Mouse (Mus musculus) neural tube, embryonic 13.5 days (tissue): ENCODE measurements around the gene Lmo2. TPM values are rescaled to one million over a fixed set of nuclear protein-coding genes. Genes with fewer than 3 reads are reported as not detected.
A peak's percentile ranks its signal among the peaks of the same experiment; 100 is the strongest.

Source experiments
- ATAC-seq: fragments of 200-750 bp; cut with Nextera tagmentation; 2 replicates; pipeline ENCODE4 v1.8.0; 2017; ENCODE audit warnings: low read depth, mild to moderate bottlenecking, moderate TSS enrichment, moderate library complexity
- H3K27ac ChIP-seq: fragments of 300-500 bp; sonication (generic); replicated peaks from 2 replicates; pipeline ENCODE4 v1.5.1; 2015; ENCODE audit warnings: moderate library complexity, mild to moderate bottlenecking, inconsistent platforms
- H3K27me3 ChIP-seq: fragments of 300-500 bp; sonication (generic); 2 replicates; pipeline ENCODE4 v1.6.1; 2015; ENCODE audit warnings: mild to moderate bottlenecking, inconsistent platforms
- H3K36me3 ChIP-seq: fragments of 300-500 bp; sonication (generic); 2 replicates; pipeline ENCODE4 v1.6.1; 2015; ENCODE audit warnings: mild to moderate bottlenecking, inconsistent platforms
- H3K4me1 ChIP-seq: fragments of 300-500 bp; sonication (generic); replicated peaks from 2 replicates; pipeline ENCODE4 v1.6.1; 2015; ENCODE audit warnings: inconsistent platforms
- H3K4me2 ChIP-seq: fragments of 300-500 bp; sonication (generic); 2 replicates; pipeline ENCODE4 v1.6.1; 2015; ENCODE audit warnings: inconsistent platforms, mild to moderate bottlenecking, moderate library complexity
- H3K4me3 ChIP-seq: fragments of 300-500 bp; sonication (generic); 2 replicates; pipeline ENCODE4 v1.5.1; 2015; ENCODE audit warnings: mild to moderate bottlenecking, inconsistent platforms
- H3K9ac ChIP-seq: fragments of 300-500 bp; sonication (generic); 2 replicates; pipeline ENCODE4 v1.6.1; 2015; ENCODE audit warnings: moderate library complexity, mild to moderate bottlenecking, inconsistent platforms
- H3K9me3 ChIP-seq: fragments of 300-500 bp; sonication (generic); 2 replicates; pipeline ENCODE4 v1.6.1; 2016; ENCODE audit warnings: inconsistent platforms
- WGBS: fragments of 180-500 bp; shearing (Covaris S2); methylation state at CpG from one replicate; pipeline ENCODE4 v1.1.7; 2015; 5-methylcytosine and 5-hydroxymethylcytosine counted together
- polyA plus RNA-seq: library from polyadenylated mRNA; unstranded; fragments of >200 nt; fragmentation: Nextera tagmentation; extraction: Ambion mirVana; gene quantifications from 2 replicates; pipeline ENCODE4 v1.2.1, GENCODE M21; 2015

Gene Lmo2
- polyA plus RNA-seq, 1 experiment from 2014 or later, result 59.2 TPM

- Histone ChIP-seq H3K4me2 (no peak overlapping the region), H3K9me3 (no peaks in the 10 kb centered on the region), H3K27ac (peak overlapping the region; percentile 79), H3K27me3 (no peaks in the 10 kb centered on the region), H3K9ac (no peak overlapping the region), H3K4me1 (peaks cover 58% of the 10 kb centered on the region), H3K4me3 (no peak overlapping the region), H3K36me3 (no peaks in the 10 kb centered on the region)
- 64% methylated on average over 7 of the region's 7 CpGs for WGBS
- no peak for ATAC-seq
Measured at GRCm38 (mm10) chr2:103931511-103931911, 26.3 kb upstream of the Lmo2 start.

- no peaks in the 10 kb centered on the region for H3K9me3 ChIP-seq
- H3K27me3 ChIP-seq, result no peaks in the 10 kb centered on the region
- 58% methylated on average over 2 of the region's 2 CpGs for WGBS
- H3K4me1 ChIP-seq, result peaks cover 59% of the 10 kb centered on the region
- no peaks in the 10 kb centered on the region for H3K36me3 ChIP-seq
- H3K27ac ChIP-seq, result no peak overlapping the region
- ATAC-seq, result no peak
- H3K4me3 ChIP-seq, result no peak overlapping the region
- no peak overlapping the region for H3K4me2 ChIP-seq
- no peak overlapping the region for H3K9ac ChIP-seq
Measured at GRCm38 (mm10) chr2:103932025-103932424, 25.8 kb upstream of the Lmo2 start.

GRCm38 (mm10) chr2:103932480-103932879 is 25.3 kb upstream of the Lmo2 start:
- H3K4me3 ChIP-seq, result no peak overlapping the region
- 76% methylated on average over 9 of the region's 9 CpGs for WGBS
- H3K27me3 ChIP-seq, result no peaks in the 10 kb centered on the region
- ATAC-seq, result no peak
- H3K36me3 ChIP-seq, result no peaks in the 10 kb centered on the region
- peaks cover 55% of the 10 kb centered on the region for H3K4me1 ChIP-seq
- H3K9me3 ChIP-seq, result no peaks in the 10 kb centered on the region
- no peak overlapping the region for H3K4me2 ChIP-seq
- no peak overlapping the region for H3K9ac ChIP-seq
- H3K27ac ChIP-seq, result no peak overlapping the region

- no peak for ATAC-seq
- 46% methylated on average over 7 of the region's 7 CpGs for WGBS
- Histone ChIP-seq H3K9me3 (no peaks in the 10 kb centered on the region), H3K27me3 (no peaks in the 10 kb centered on the region), H3K4me3 (no peak overlapping the region), H3K4me1 (peaks cover 38% of the 10 kb centered on the region), H3K9ac (no peak overlapping the region), H3K27ac (no peak overlapping the region), H3K4me2 (no peak overlapping the region), H3K36me3 (no peaks in the 10 kb centered on the region)
Measured at GRCm38 (mm10) chr2:103934270-103934669, 23.5 kb upstream of the Lmo2 start.

GRCm38 (mm10) chr2:103934670-103935069 is 23.1 kb upstream of the Lmo2 start:
- WGBS, result 85% methylated on average over 3 of the region's 3 CpGs
- H3K9ac ChIP-seq, result no peak overlapping the region
- no peak overlapping the region for H3K4me2 ChIP-seq
- H3K27me3 ChIP-seq, result no peaks in the 10 kb centered on the region
- no peak overlapping the region for H3K4me3 ChIP-seq
- H3K27ac ChIP-seq, result no peak overlapping the region
- no peaks in the 10 kb centered on the region for H3K36me3 ChIP-seq
- peaks cover 35% of the 10 kb centered on the region for H3K4me1 ChIP-seq
- H3K9me3 ChIP-seq, result no peaks in the 10 kb centered on the region
- no peak for ATAC-seq

- 48% methylated on average over 10 of the region's 10 CpGs for WGBS
- H3K36me3 ChIP-seq, result no peaks in the 10 kb centered on the region
- no peak overlapping the region for H3K9ac ChIP-seq
- no peaks in the 10 kb centered on the region for H3K27me3 ChIP-seq
- H3K9me3 ChIP-seq, result no peaks in the 10 kb centered on the region
- ATAC-seq, result no peak
- no peak overlapping the region for H3K27ac ChIP-seq
- H3K4me1 ChIP-seq, result peaks cover 24% of the 10 kb centered on the region
- H3K4me2 ChIP-seq, result no peak overlapping the region
- no peak overlapping the region for H3K4me3 ChIP-seq
Measured at GRCm38 (mm10) chr2:103935691-103936435, 21.9 kb upstream of the Lmo2 start.

- no peak for ATAC-seq
Measured at GRCm38 (mm10) chr2:103936666-103937065, 21.1 kb upstream of the Lmo2 start.

GRCm38 (mm10) chr2:103937670-103938069 is 20.1 kb upstream of the Lmo2 start:
- no peak for ATAC-seq
- Histone ChIP-seq H3K27me3 (no peaks in the 10 kb centered on the region), H3K4me2 (no peak overlapping the region), H3K4me1 (peaks cover 11% of the 10 kb centered on the region; the same call in 1 of the 2 replicates), H3K27ac (no peak overlapping the region), H3K36me3 (no peaks in the 10 kb centered on the region), H3K4me3 (no peak overlapping the region), H3K9me3 (no peaks in the 10 kb centered on the region), H3K9ac (no peak overlapping the region)
- WGBS, result 88% methylated on average over 2 of the region's 2 CpGs

More at GRCm38 (mm10) chr2:103936666-103937065, 21.1 kb upstream of the Lmo2 start:
- H3K4me3 ChIP-seq, result no peak overlapping the region
- H3K36me3 ChIP-seq, result no peaks in the 10 kb centered on the region
- H3K4me2 ChIP-seq, result no peak overlapping the region
- no peaks in the 10 kb centered on the region for H3K9me3 ChIP-seq
- H3K9ac ChIP-seq, result no peak overlapping the region
- 86% methylated on average over 2 of the region's 2 CpGs for WGBS
- no peak overlapping the region for H3K27ac ChIP-seq
- peaks cover 16% of the 10 kb centered on the region for H3K4me1 ChIP-seq
- H3K27me3 ChIP-seq, result no peaks in the 10 kb centered on the region

GRCm38 (mm10) chr2:103938573-103938972 is 19.2 kb upstream of the Lmo2 start:
- H3K4me1 ChIP-seq, result 0 out of 2 replicates have a peak, but pooled peaks cover 10% of the 10 kb centered on the region
- H3K27ac ChIP-seq, result no peak overlapping the region
- H3K9ac ChIP-seq, result no peak overlapping the region
- no peaks in the 10 kb centered on the region for H3K9me3 ChIP-seq
- 80% methylated on average over 1 of the region's 1 CpGs for WGBS
- H3K4me3 ChIP-seq, result no peak overlapping the region
- no peak overlapping the region for H3K4me2 ChIP-seq
- H3K27me3 ChIP-seq, result no peaks in the 10 kb centered on the region
- no peaks in the 10 kb centered on the region for H3K36me3 ChIP-seq
- no peak for ATAC-seq

GRCm38 (mm10) chr2:103939003-103939402 is 18.8 kb upstream of the Lmo2 start:
- no peaks in the 10 kb centered on the region for H3K27me3 ChIP-seq
- no peak for ATAC-seq
- no peak overlapping the region for H3K4me3 ChIP-seq
- no peaks in the 10 kb centered on the region for H3K9me3 ChIP-seq
- no peaks in the 10 kb centered on the region for H3K36me3 ChIP-seq
- 0 out of 2 replicates have a peak, but pooled peaks cover 10% of the 10 kb centered on the region for H3K4me1 ChIP-seq
- H3K4me2 ChIP-seq, result no peak overlapping the region
- no peak overlapping the region for H3K27ac ChIP-seq
- no peak overlapping the region for H3K9ac ChIP-seq

GRCm38 (mm10) chr2:103941085-103941484 is 16.7 kb upstream of the Lmo2 start:
- H3K36me3 ChIP-seq, result no peaks in the 10 kb centered on the region
- whole genome bisulfite sequencing, result 74% methylated on average over 3 of the region's 3 CpGs
- H3K9me3 ChIP-seq, result no peaks in the 10 kb centered on the region
- no peak for ATAC-seq
- no peak overlapping the region for H3K4me2 ChIP-seq
- H3K9ac ChIP-seq, result no peak overlapping the region
- no peak overlapping the region for H3K27ac ChIP-seq
- H3K27me3 ChIP-seq, result no peaks in the 10 kb centered on the region
- H3K4me1 ChIP-seq, result peaks cover 12% of the 10 kb centered on the region; the same call in 1 of the 2 replicates
- H3K4me3 ChIP-seq, result no peak overlapping the region

- 84% methylated on average over 2 of the region's 2 CpGs for WGBS
- H3K4me3 ChIP-seq, result no peak overlapping the region
- peaks cover 29% of the 10 kb centered on the region for H3K4me1 ChIP-seq
- H3K27ac ChIP-seq, result no peak overlapping the region
- H3K9ac ChIP-seq, result no peak overlapping the region
- H3K36me3 ChIP-seq, result no peaks in the 10 kb centered on the region
- no peak overlapping the region for H3K4me2 ChIP-seq
- ATAC-seq, result no peak
- no peaks in the 10 kb centered on the region for H3K27me3 ChIP-seq
- no peaks in the 10 kb centered on the region for H3K9me3 ChIP-seq
Measured at GRCm38 (mm10) chr2:103944859-103945258, 12.9 kb upstream of the Lmo2 start.

GRCm38 (mm10) chr2:103945571-103946092 is 12.2 kb upstream of the Lmo2 start:
- no peak overlapping the region for H3K4me3 ChIP-seq
- H3K9ac ChIP-seq, result no peak overlapping the region
- no peaks in the 10 kb centered on the region for H3K36me3 ChIP-seq
- no peak for ATAC-seq
- no peaks in the 10 kb centered on the region for H3K9me3 ChIP-seq
- H3K27ac ChIP-seq, result no peak overlapping the region
- WGBS, result 75% methylated on average over 5 of the region's 5 CpGs
- H3K4me2 ChIP-seq, result no peak overlapping the region
- H3K4me1 ChIP-seq, result peaks cover 29% of the 10 kb centered on the region
- no peaks in the 10 kb centered on the region for H3K27me3 ChIP-seq
